Mouse (Mus musculus): ENCODE measurements around the gene Zdhhc23. TPM values are rescaled to one million over a fixed set of nuclear protein-coding genes. Genes with fewer than 3 reads are reported as not detected.

The Zdhhc23 gene
- polyA plus RNA-seq, 1 experiment from 2014 or later: 0.18 TPM

Small RNA genes within 50 kb of the gene (microRNA-seq; reads per million reads assigned to microRNA genes)
- not detected for gene Mir3470b

Other genes starting within 250 kb of the Zdhhc23 start
- gene Drd3, start 225.8 kb downstream of the Zdhhc23 start, polyA plus RNA-seq (2015; fragmentation: Nextera tagmentation; extraction: Ambion mirVana): not detected in 2 replicates
- gene Ccdc191, start 90.0 kb downstream of the Zdhhc23 start, polyA plus RNA-seq (2015; fragmentation: Nextera tagmentation; extraction: Ambion mirVana): 2.6 and 3.4 TPM in 2 replicates
- gene Qtrt2, start 53.0 kb downstream of the Zdhhc23 start, polyA plus RNA-seq (2015; fragmentation: Nextera tagmentation; extraction: Ambion mirVana): 4.4 and 5.5 TPM in 2 replicates
- gene Gramd1c, start 83.6 kb upstream of the Zdhhc23 start, polyA plus RNA-seq (2015; fragmentation: Nextera tagmentation; extraction: Ambion mirVana): 2.8 and 2.9 TPM in 2 replicates
- 23.1 and 23.3 TPM in 2 replicates for gene Atp6v1a, start 159.9 kb upstream of the Zdhhc23 start, polyA plus RNA-seq (2015; fragmentation: Nextera tagmentation; extraction: Ambion mirVana)
- gene Naa50, start 160.0 kb upstream of the Zdhhc23 start, polyA plus RNA-seq (2015; fragmentation: Nextera tagmentation; extraction: Ambion mirVana): 61.6 and 65.8 TPM in 2 replicates
- gene Usf3, start 193.5 kb upstream of the Zdhhc23 start, polyA plus RNA-seq (2015; fragmentation: Nextera tagmentation; extraction: Ambion mirVana): 1.2 and 1.8 TPM in 2 replicates